Mouse (Mus musculus): ENCODE data around the gene Cyth3.

Gene Cyth3

DNA sequence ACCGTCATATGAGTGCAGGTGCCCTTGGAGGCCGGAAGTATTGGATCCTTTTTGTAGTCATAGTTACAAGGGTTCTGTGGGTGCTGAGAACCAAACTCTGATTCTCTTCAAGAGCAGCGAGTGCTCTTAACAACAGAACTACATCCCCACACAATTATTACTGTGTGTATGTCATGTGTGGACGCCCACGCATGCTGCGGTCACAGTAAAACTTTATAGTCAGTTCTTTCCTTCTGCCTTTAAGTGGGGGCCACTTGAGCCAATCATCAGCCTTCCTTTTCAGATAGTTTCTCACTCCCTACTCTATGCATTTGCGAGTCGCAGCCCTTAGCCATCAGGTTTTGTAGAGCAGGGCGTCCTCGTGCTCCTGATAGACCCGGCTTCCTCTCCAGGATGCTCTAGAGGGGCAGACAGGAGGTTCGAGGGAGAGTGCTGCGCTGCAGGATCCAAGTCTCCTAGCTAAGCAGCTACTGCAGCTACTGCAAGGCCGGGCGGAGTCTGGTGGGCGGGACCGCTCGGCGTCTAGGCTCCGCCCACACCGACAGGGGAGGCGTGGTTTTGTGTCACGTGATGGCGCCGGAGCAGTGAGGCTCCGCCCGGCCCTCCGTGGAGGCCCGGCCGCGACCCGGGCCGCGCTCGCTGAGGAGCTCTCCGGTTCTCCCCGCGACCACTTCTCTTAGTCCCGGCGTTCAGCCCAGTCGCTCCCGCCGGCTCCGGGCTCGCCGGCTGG, at the start of gene Cyth3:
TSS of gene Cyth3 (plus strand) at position 555 of the 730 bp plus-strand sequence.
- in situ Hi-C loops (cut with MboI, MseI) = no loop called here

DNA sequence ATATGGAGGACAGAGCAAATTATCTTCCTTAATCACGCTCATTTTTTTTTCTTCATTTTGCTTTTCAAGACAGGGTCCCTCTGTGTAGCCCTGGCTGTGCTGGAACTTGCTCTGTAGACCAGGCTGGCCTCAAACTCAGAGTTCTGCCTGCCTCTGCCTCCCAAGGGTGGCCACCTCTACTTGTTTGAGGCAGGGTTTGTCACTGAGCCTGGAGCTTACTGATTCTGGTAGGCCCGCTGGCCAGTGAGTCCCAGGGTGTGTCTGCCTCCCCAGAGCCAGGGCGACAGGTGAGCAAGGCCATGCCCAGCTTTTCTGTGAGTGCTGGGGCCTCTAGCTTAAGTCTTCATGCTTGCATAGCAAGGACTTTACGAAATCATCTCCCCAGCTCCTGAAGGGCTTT, 49.2 kb upstream of the Cyth3 start:
- in situ Hi-C loops (cut with MboI, MseI) = loop anchor here (5.0 kb wide), 2 partner anchors 124 to 244 kb away; partner anchors contain the start of gene Eif2ak1

GRCm38 (mm10) chr5:143574261-143575178, 47.7 kb upstream of the Cyth3 start:
- in situ Hi-C loops (cut with MboI, MseI) = loop anchor here (5.0 kb wide), 2 partner anchors 123 to 243 kb away; partner anchors contain the start of gene Eif2ak1

DNA sequence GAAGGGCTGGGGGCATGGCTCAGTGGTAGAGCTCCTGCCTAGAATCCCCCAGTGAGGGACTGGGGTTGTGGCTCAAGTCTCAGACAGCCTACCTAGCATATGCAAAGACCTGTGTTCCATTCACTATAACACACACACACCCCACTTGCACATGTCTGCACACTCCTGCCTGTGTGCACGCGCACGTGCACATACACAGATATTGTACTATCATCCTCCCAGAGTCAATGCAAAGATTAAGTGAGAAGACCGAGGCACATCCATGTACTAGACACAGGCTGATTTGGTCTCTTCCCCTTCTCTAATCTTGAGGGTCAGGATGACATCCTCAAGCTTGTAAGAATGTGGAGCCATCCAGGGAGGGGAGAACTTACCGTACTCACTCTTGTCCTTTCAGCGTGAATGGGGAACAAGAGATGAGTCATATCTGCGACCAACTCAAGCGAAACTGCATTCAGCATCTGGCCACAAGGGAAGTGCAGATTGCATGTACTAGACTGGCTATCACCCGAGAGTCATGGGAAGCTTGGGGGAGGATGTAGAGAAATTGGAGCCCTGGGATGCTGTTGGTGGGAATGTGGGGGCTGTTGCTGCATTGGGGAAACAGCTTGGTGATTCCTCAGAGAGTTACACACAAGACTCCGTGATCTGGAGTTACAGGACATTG, 42.6 kb upstream of the Cyth3 start:
- in situ Hi-C loops (cut with MboI, MseI) = no loop called here

- in situ Hi-C loops (cut with MboI, MseI) = no loop called here
Observed at GRCm38 (mm10) chr5:143580982-143581381, 41.3 kb upstream of the Cyth3 start.

DNA sequence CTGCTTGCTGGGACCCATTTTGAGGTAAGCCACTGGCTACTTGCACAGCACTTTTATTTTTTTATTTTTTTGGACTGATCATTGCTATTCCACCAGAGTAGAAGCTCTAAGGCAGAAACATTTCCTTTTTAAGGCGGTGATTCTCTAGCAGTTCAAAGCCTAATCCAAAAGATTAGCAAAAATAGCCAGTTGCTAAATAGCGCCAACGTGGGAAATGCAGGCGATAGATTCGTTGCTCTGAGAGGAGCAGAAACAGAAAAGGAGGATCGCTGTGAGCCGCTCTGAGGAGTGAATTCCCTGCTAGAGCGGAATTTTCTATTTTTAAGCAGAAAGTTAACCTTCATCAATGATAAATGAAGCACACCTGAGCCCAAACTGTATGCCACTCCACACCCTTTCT, 40.4 kb upstream of the Cyth3 start:
- in situ Hi-C loops (cut with MboI, MseI) = no loop called here

DNA sequence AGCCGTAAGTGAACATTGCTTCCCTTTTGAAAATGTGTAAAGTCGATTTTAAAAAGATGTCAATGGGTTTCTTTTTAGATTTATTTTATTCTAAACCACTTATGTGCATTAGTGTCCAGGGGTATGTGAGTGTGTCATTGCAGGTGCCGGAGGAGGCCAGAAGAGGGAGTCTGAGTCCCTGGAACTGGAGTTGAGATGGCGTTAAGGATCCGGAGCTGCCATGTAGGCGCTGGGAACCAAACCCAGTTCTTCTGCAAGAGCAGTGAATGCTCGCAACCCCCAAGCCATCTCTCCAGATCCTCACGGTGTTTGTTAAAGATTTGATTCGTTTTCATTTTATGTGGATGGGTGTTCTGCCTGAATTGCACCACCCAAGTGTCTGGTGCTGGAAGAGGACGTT, 39.2 kb upstream of the Cyth3 start:
- in situ Hi-C loops (cut with MboI, MseI) = no loop called here

GRCm38 (mm10) chr5:143584982-143585381, 37.3 kb upstream of the Cyth3 start:
- in situ Hi-C loops (cut with MboI, MseI) = no loop called here

DNA sequence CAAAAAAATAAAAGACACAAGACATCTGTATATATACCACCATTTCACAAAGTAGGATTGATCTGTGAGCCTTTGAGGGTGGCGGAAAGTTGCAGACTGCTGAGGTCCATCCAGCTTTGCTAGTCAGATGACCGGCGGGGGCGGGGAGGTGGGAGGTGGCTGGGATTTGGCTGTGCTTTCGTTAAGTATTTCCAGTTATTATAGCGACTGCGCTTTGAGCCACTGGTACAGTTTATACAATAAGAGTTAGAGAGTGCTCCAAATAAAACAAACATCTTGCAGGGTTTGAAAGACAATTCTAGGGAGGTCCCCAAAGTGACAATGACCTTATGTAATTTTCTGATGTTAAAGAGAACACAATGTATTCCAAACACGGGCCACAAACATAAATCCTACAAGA, 35.9 kb upstream of the Cyth3 start:
- in situ Hi-C loops (cut with MboI, MseI) = no loop called here

GRCm38 (mm10) chr5:143589108-143589507, 33.1 kb upstream of the Cyth3 start:
- in situ Hi-C loops (cut with MboI, MseI) = no loop called here

GRCm38 (mm10) chr5:143592926-143593325, 29.3 kb upstream of the Cyth3 start:
- in situ Hi-C loops (cut with MboI, MseI) = no loop called here

GRCm38 (mm10) chr5:143593563-143594146, 28.6 kb upstream of the Cyth3 start:
- in situ Hi-C loops (cut with MboI, MseI) = no loop called here

DNA sequence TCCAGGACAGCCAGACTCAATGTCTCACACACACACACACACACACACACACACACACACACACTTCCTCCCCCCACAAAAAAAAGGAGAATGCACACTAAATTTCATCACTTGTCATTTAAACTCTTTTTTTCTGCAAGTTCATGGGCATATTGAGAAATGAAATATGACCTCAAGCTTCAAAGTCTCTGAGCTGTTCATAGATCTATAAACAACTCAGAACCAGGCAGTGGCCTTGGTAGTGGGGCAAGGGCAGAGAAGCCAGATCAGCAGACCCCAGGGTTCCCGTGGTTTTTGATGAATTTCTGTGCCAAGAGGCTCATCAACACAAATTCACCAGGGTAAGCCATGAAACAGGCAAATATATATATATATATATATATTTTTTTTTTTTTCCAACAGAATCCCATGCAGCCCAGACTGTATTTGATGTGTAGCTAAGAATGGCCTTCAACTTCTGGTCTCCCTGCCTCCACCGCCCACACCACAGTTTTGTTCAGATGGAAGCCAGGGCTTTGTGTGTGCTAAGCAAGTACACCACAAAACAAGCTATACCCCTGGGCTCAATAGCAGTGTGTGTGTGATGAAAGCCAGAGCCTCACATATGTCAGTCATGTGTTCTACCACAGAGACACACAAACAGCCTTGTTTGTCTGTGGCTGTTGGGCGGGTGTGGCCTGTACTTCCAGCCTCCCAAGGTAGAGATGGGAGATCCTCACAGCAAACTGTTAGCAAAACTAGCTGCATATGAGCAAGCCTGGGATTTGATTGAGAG, 27.8 kb upstream of the Cyth3 start:
- in situ Hi-C loops (cut with MboI, MseI) = no loop called here

- in situ Hi-C loops (cut with MboI, MseI) = no loop called here
Observed at GRCm38 (mm10) chr5:143602051-143602450, 20.2 kb upstream of the Cyth3 start.

- in situ Hi-C loops (cut with MboI, MseI) = no loop called here
Observed at GRCm38 (mm10) chr5:143604157-143604774, 18.0 kb upstream of the Cyth3 start.

GRCm38 (mm10) chr5:143606756-143607155, 15.5 kb upstream of the Cyth3 start:
- in situ Hi-C loops (cut with MboI, MseI) = no loop called here

DNA sequence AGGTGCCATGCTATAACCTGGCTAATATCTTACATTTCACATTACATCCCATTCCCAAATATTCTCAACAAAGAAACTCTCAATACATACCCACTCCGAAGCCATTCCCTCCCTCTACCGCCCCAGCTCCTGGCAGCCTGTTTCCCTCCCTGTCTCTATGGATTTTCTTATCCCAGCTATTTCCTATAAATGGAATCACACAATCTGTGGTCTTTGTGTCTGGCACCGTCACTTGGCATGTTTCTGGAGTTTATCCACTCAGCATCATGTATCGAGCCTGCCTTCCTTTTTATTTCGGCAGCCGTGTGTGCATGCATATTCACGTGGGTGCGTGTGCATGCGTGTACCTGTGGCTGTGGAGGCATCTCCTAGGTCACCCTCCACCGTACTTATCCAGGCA, 14.1 kb upstream of the Cyth3 start:
- in situ Hi-C loops (cut with MboI, MseI) = no loop called here

DNA sequence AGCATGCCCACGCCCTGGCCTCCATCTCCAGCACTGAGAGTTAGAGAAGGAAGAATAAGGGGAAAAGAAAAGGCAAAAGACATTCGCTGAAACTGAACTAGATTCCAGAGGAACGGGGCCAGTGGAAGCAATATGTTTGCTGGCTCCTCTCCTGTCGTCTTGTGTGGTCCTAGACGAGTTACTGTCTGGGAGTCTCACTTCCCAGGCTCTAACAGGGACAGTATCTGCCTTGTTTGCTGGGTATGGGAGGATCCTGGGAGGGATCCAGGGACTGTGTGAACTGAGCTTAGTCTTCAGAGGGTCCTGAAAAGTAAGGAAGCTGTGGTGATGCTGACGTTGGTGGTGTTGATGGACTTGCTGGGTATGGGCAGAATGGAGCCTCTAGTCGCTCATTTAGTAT, 10.3 kb upstream of the Cyth3 start:
- in situ Hi-C loops (cut with MboI, MseI) = no loop called here

GRCm38 (mm10) chr5:143613265-143613664, 9.0 kb upstream of the Cyth3 start:
- in situ Hi-C loops (cut with MboI, MseI) = no loop called here

DNA sequence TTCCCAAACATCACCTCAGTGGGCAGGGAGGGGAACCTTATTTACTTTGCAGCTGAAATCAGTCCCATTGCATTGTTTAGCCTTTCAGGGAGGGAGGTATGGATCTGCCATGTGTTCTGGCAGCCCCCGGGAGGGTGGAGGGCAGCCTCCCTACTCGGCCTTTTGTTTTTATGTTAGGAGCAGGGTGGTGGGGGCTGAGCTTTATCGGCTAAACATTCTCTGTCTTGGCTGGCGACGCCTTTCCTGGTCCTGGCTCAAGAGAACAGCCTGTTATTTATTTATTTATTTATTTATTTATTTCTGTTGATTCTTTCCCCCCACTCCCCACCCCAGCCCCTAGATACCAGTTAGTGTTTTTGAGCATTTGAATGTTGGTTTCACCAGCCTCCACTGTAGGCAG, 7.7 kb upstream of the Cyth3 start:
- in situ Hi-C loops (cut with MboI, MseI) = no loop called here

GRCm38 (mm10) chr5:143615353-143615752, 6.9 kb upstream of the Cyth3 start:
- in situ Hi-C loops (cut with MboI, MseI) = no loop called here
